Mouse (Mus musculus) lung, postnatal 0 days (tissue): Measurements from ENCODE around the gene Morc3. TPM values are rescaled to one million over a fixed set of nuclear protein-coding genes. Genes with fewer than 3 reads are reported as not detected.

Experiments
- ATAC-seq: fragments of 200-750 bp; cut with Nextera tagmentation; 2 replicates; pipeline ENCODE4 v1.8.0; 2017; ENCODE audit warnings: moderate library complexity
- DNase-seq: peaks from one replicate; pipeline ENCODE4 v3.0.0-alpha.2; 2016; ENCODE audit warnings: low spot score
- H3K27ac ChIP-seq: fragments of 300-500 bp; sonication (generic); 2 replicates; pipeline ENCODE4 v1.5.1; 2014; ENCODE audit warnings: antibody characterized with exemption, mild to moderate bottlenecking, low read length, mixed read lengths
- H3K27me3 ChIP-seq: fragments of 300-500 bp; sonication (generic); replicated peaks from 2 replicates; pipeline ENCODE4 v1.6.1; 2014; ENCODE audit warnings: low read length, mixed read lengths; ENCODE audit not compliant: insufficient read depth
- H3K36me3 ChIP-seq: fragments of 300-500 bp; sonication (generic); 2 replicates; pipeline ENCODE4 v1.6.1; 2014; ENCODE audit warnings: low read length, mixed read lengths; ENCODE audit not compliant: insufficient read depth
- H3K4me1 ChIP-seq: fragments of 300-500 bp; sonication (generic); 2 replicates; pipeline ENCODE4 v1.6.1; 2014; ENCODE audit warnings: antibody characterized with exemption, low read depth, low read length, mixed read lengths; ENCODE audit not compliant: insufficient read depth
- H3K4me2 ChIP-seq: fragments of 300-500 bp; sonication (generic); replicated peaks from 2 replicates; pipeline ENCODE4 v1.6.1; 2014; ENCODE audit warnings: low read depth, mild to moderate bottlenecking, low read length, moderate library complexity, mixed read lengths
- H3K4me3 ChIP-seq: fragments of 300-500 bp; sonication (generic); 2 replicates; pipeline ENCODE4 v1.5.1; 2014; ENCODE audit warnings: low read depth, low read length
- H3K9ac ChIP-seq: fragments of 300-500 bp; sonication (generic); replicated peaks from 2 replicates; pipeline ENCODE4 v1.6.1; 2014; ENCODE audit warnings: low read depth, mild to moderate bottlenecking
- H3K9me3 ChIP-seq: fragments of 300-500 bp; sonication (generic); 2 replicates; pipeline ENCODE4 v1.6.1; 2016; ENCODE audit warnings: low read length, mixed read lengths
- CTCF ChIP-seq: IDR thresholded peaks from 2 replicates; pipeline ENCODE4 v1.5.1; 2016; ENCODE audit warnings: antibody characterized with exemption, mild to moderate bottlenecking
- EP300 ChIP-seq: IDR thresholded peaks from 2 replicates; pipeline ENCODE4 v1.6.1; 2016; ENCODE audit warnings: antibody characterized with exemption, mild to moderate bottlenecking, control low read depth
- WGBS: fragments of 180-500 bp; shearing (Covaris S2); extraction: QIAGEN DNeasy Blood & Tissue Kit; methylation state at CpG from one replicate; pipeline ENCODE4 v1.1.7; 2014; 5-methylcytosine and 5-hydroxymethylcytosine counted together
- polyA plus RNA-seq: library from polyadenylated mRNA; unstranded; fragments of >200 nt; fragmentation: Nextera tagmentation; extraction: Ambion mirVana; gene quantifications from 2 replicates; pipeline ENCODE4 v1.2.1, GENCODE M21; 2015

The Morc3 gene
- polyA plus RNA-seq, 1 experiment from 2014 or later: 20.8 TPM

- TF ChIP-seq CTCF: no peak
- peak; percentile 73 for TF ChIP-seq EP300
- H3K36me3 ChIP-seq: no peaks in the 10 kb centered on the region
- no peak overlapping the region for H3K4me2 ChIP-seq
- H3K27me3 ChIP-seq: no peaks in the 10 kb centered on the region
- DNase-seq (peak; percentile 96), ATAC-seq (peak; percentile 76)
- peak overlapping the region; percentile 76 for H3K27ac ChIP-seq
- H3K9me3 ChIP-seq: no peaks in the 10 kb centered on the region
- H3K9ac ChIP-seq: no peak overlapping the region
- peaks cover 5% of the 10 kb centered on the region for H3K4me1 ChIP-seq
- 54% methylated on average over 10 of the region's 10 CpGs for WGBS
- no peak overlapping the region for H3K4me3 ChIP-seq
Observed at GRCm38 (mm10) chr16:93913881-93914576, 82.1 kb downstream of the Morc3 start.

GRCm38 (mm10) chr16:93915338-93915849, 83.5 kb downstream of the Morc3 start:
- DNase-seq (peak; percentile 69), ATAC-seq (no peak)
- H3K9me3 ChIP-seq: no peaks in the 10 kb centered on the region
- H3K4me3 ChIP-seq: no peak overlapping the region
- H3K27me3 ChIP-seq: no peaks in the 10 kb centered on the region
- TF ChIP-seq EP300: no peak
- peak; percentile 60 for TF ChIP-seq CTCF
- no peaks in the 10 kb centered on the region for H3K36me3 ChIP-seq
- H3K9ac ChIP-seq: no peak overlapping the region
- peaks cover 5% of the 10 kb centered on the region for H3K4me1 ChIP-seq
- WGBS: 43% methylated on average over 7 of the region's 10 CpGs
- no peak overlapping the region for H3K4me2 ChIP-seq
- no peak overlapping the region for H3K27ac ChIP-seq

GRCm38 (mm10) chr16:93917712-93918678, 86.1 kb downstream of the Morc3 start:
- Histone ChIP-seq H3K4me1 (peaks cover 5% of the 10 kb centered on the region; the same call in 1 of the 2 replicates), H3K4me3 (no peak overlapping the region), H3K27ac (peak overlapping the region; percentile 32; the same call in 1 of the 2 replicates), H3K9me3 (no peaks in the 10 kb centered on the region), H3K9ac (no peak overlapping the region), H3K27me3 (no peaks in the 10 kb centered on the region), H3K4me2 (no peak overlapping the region), H3K36me3 (no peaks in the 10 kb centered on the region)
- 41% methylated on average over 14 of the region's 22 CpGs for WGBS
- DNase-seq (peak; percentile 91), ATAC-seq (peak; percentile 75)
- peak; percentile 86 for TF ChIP-seq CTCF
- TF ChIP-seq EP300: no peak

GRCm38 (mm10) chr16:93918679-93919060, 86.7 kb downstream of the Morc3 start:
- Histone ChIP-seq H3K4me1 (peaks cover 5% of the 10 kb centered on the region; the same call in 1 of the 2 replicates), H3K4me2 (no peak overlapping the region), H3K27me3 (no peaks in the 10 kb centered on the region), H3K36me3 (no peaks in the 10 kb centered on the region), H3K27ac (no peak overlapping the region), H3K4me3 (no peak overlapping the region), H3K9ac (no peak overlapping the region), H3K9me3 (no peaks in the 10 kb centered on the region)
- TF ChIP-seq CTCF: no peak
- no peak for TF ChIP-seq EP300
- 56% methylated on average over 8 of the region's 8 CpGs for WGBS
- no peak for DNase-seq
- ATAC-seq: no peak

- Histone ChIP-seq H3K9ac (no peak overlapping the region), H3K4me3 (no peak overlapping the region), H3K9me3 (no peaks in the 10 kb centered on the region), H3K27me3 (no peaks in the 10 kb centered on the region), H3K27ac (no peak overlapping the region), H3K36me3 (no peaks in the 10 kb centered on the region), H3K4me1 (peaks cover 5% of the 10 kb centered on the region; the same call in 1 of the 2 replicates), H3K4me2 (no peak overlapping the region)
- DNase-seq: no peak
- TF ChIP-seq EP300 (no peak), CTCF (no peak)
- 79% methylated on average over 20 of the region's 20 CpGs for WGBS
- ATAC-seq: no peak
Observed at GRCm38 (mm10) chr16:93919189-93919588, 87.3 kb downstream of the Morc3 start.

- Histone ChIP-seq H3K9ac (no peak overlapping the region), H3K9me3 (no peaks in the 10 kb centered on the region), H3K4me2 (no peak overlapping the region), H3K27ac (no peak overlapping the region), H3K27me3 (no peaks in the 10 kb centered on the region), H3K4me1 (peaks cover 5% of the 10 kb centered on the region; the same call in 1 of the 2 replicates), H3K4me3 (no peak overlapping the region), H3K36me3 (no peaks in the 10 kb centered on the region)
- DNase-seq (no peak), ATAC-seq (no peak)
- TF ChIP-seq EP300: no peak
- no peak for TF ChIP-seq CTCF
- WGBS: 63% methylated on average over 4 of the region's 4 CpGs
Observed at GRCm38 (mm10) chr16:93920673-93921072, 88.8 kb downstream of the Morc3 start.
